Mouse (Mus musculus): ENCODE measurements around the gene Fbxo11. TPM values are rescaled to one million over a fixed set of nuclear protein-coding genes. Genes with fewer than 3 reads are reported as not detected.
A peak's percentile ranks its signal among the peaks of the same experiment; 100 is the strongest.

The Fbxo11 gene
- polyA plus RNA-seq, 1 experiment = 110 TPM

- no peak overlapping the region for H3K27ac ChIP-seq (ENCODE audit: insufficient read depth, low read length)
- H3K4me3 ChIP-seq (ENCODE audit: insufficient read depth, low read length) = no peak overlapping the region
- H3K4me1 ChIP-seq (ENCODE audit: control insufficient read depth, insufficient read depth, low read length) = no peaks in the 10 kb centered on the region
- TF ChIP-seq POLR2A (IDR thresholded peaks at IDR 0.05; ENCODE audit: low read depth, low read length) (no peak), CTCF (IDR thresholded peaks at IDR 0.05; ENCODE audit: borderline replicate concordance, insufficient read depth, low read length) (peak; percentile 98)
Observed at GRCm38 (mm10) chr17:87948965-87949584, 116.0 kb downstream of the Fbxo11 start.

Other genes starting within 250 kb of the Fbxo11 start
- not detected in 2 replicates for gene Rpl36-ps4, start 144.3 kb downstream of the Fbxo11 start, polyA plus RNA-seq (2011; ENCODE audit: insufficient read length, low read depth, missing spikeins)
- gene Msh6, start 90.2 kb downstream of the Fbxo11 start, polyA plus RNA-seq (2011; ENCODE audit: insufficient read length, low read depth, missing spikeins) = 36.7 and 45.4 TPM in 2 replicates